Mouse (Mus musculus) small intestine, adult 2 months (tissue): ENCODE results near the gene Pknox2.

Experiments
- CTCF ChIP-seq: fragments of 200-500 bp; IDR thresholded peaks from 2 replicates; pipeline ENCODE4 v1.5.1; 2012; ENCODE audit warnings: low read depth, mild to moderate bottlenecking, control low read depth, inconsistent platforms, low read length, moderate library complexity, mixed read lengths; ENCODE audit not compliant: insufficient replicate concordance, insufficient read length; ENCODE audit errors: extremely low read depth
- POLR2A ChIP-seq: fragments of 200-500 bp; IDR thresholded peaks from 2 replicates; pipeline ENCODE4 v1.6.1; 2012; ENCODE audit warnings: low read depth, mild to moderate bottlenecking, control low read depth, inconsistent platforms, low read length, moderate library complexity

DNA sequence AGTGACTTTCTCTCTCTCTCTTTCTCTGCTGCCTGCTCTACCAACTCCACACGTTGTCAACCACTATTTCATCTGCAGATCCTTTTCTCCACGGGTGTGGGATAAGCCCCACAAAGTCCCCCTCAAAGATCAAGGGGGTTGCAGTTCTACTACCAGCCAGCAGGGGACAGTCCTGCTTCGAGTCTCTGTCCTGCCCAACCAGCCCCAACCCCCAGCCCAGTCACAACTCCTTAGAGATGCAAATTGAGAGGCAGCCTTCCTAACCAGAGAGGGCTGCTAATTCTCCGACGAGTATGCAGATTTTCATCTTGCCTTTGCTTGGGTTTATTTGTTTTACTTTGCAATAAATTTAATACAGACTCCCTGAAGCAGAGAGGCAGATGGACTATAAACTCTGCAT is 29.9 kb upstream of the Pknox2 start:
- peak; percentile 89; the same call in 1 of the 2 replicates for TF ChIP-seq CTCF
- TF ChIP-seq POLR2A = no peak
